Comparison of ENCODE assay signal across 12 mouse cellular contexts in genomic region chr7:19694336-19695212, GRCm38 (mm10). TPM values are rescaled to one million over a fixed set of nuclear protein-coding genes. Genes with fewer than 3 reads are reported as not detected.
DNase-seq lines count a peak whose midpoint lies in the region; ATAC-seq and TF ChIP-seq lines count a peak whose summit lies in the region.
"Had no signal": no experiment of that assay in that cellular context is flagged by ENCODE, and none has a peak within 500 bp of the region (broad histone marks: within the 10 kb centered on the region; RNA-seq: fewer than 3 reads in every experiment).

No protein-coding gene starts in this region.

- H3K4me1 ChIP-seq in heart, embryonic 11.5 days (ENCODE audit: control insufficient read depth, insufficient read depth, low read length), result peaks cover 38% of the 10 kb centered on the region
- peaks cover 37% of the 10 kb centered on the region for H3K4me1 ChIP-seq in megakaryocyte, embryonic 14.5 days
- peaks cover 47% of the 10 kb centered on the region for H3K4me1 ChIP-seq in intestine, embryonic 15.5 days (replicated peaks)
- H3K4me1 ChIP-seq in stomach, postnatal 0 days (replicated peaks; ENCODE audit: control insufficient read depth, insufficient read depth), result peaks cover 3% of the 10 kb centered on the region; the same call in 1 of the 2 replicates

- no peaks in the 10 kb centered on the region for H3K27me3 ChIP-seq in heart, embryonic 11.5 days (ENCODE audit: control insufficient read depth, insufficient read depth, low read length)
- peaks cover 81% of the 10 kb centered on the region for H3K27me3 ChIP-seq in megakaryocyte, embryonic 14.5 days (replicated peaks)
- H3K27me3 ChIP-seq in intestine, embryonic 15.5 days (replicated peaks), result no peaks in the 10 kb centered on the region
- no peaks in the 10 kb centered on the region for H3K27me3 ChIP-seq in stomach, postnatal 0 days (ENCODE audit: control insufficient read depth, insufficient read depth, low read length)
- H3K27me3 ChIP-seq: embryonic facial prominence, embryonic 12.5 days had no signal

- intact Hi-C loops in heart, postnatal 36 days (cut with DNase I), result no loop called here

- peak overlapping the region; percentile 88 for H3K27ac ChIP-seq in heart, embryonic 11.5 days (ENCODE audit: low read depth, low read length)
- peak overlapping the region; percentile 45 for H3K27ac ChIP-seq in intestine, embryonic 15.5 days
- H3K27ac ChIP-seq in stomach, postnatal 0 days (replicated peaks), result 0 out of 2 replicates have a peak overlapping the region, but pooled peaks have one; percentile 8
- H3K27ac ChIP-seq: embryonic facial prominence, embryonic 12.5 days; kidney, postnatal 0 days had no signal

- no peak for TF ChIP-seq EP300 in stomach, postnatal 0 days (optimal IDR thresholded peaks at IDR 0.05)

- H3K9me3 ChIP-seq in heart, embryonic 11.5 days (replicated peaks; ENCODE audit: control insufficient read depth, low read length), result no peaks in the 10 kb centered on the region
- H3K9me3 ChIP-seq in megakaryocyte, embryonic 14.5 days, result peaks cover 25% of the 10 kb centered on the region
- H3K9me3 ChIP-seq in intestine, embryonic 15.5 days, result no peaks in the 10 kb centered on the region
- no peaks in the 10 kb centered on the region for H3K9me3 ChIP-seq in stomach, postnatal 0 days (ENCODE audit: control insufficient read depth, low read length)

- no peak overlapping the region for H3K4me3 ChIP-seq in heart, embryonic 11.5 days (ENCODE audit: low read depth, low read length)
- peak overlapping the region; percentile 57 for H3K4me3 ChIP-seq in megakaryocyte, embryonic 14.5 days (replicated peaks)
- H3K4me3 ChIP-seq in intestine, embryonic 15.5 days (replicated peaks), result no peak overlapping the region
- H3K4me3 ChIP-seq in stomach, postnatal 0 days (ENCODE audit: low read depth, low read length), result no peak overlapping the region
- H3K4me3 ChIP-seq: embryonic facial prominence, embryonic 12.5 days had no signal

- peak overlapping the region; percentile 25 for H3K4me2 ChIP-seq in heart, embryonic 11.5 days
- 0 out of 2 replicates have a peak overlapping the region, but pooled peaks have one; percentile 11 for H3K4me2 ChIP-seq in intestine, embryonic 15.5 days (replicated peaks)
- no peak overlapping the region for H3K4me2 ChIP-seq in stomach, postnatal 0 days (replicated peaks; ENCODE audit: low read depth)
- H3K4me2 ChIP-seq: embryonic facial prominence, embryonic 12.5 days had no signal

- no peak overlapping the region for H3K9ac ChIP-seq in heart, embryonic 11.5 days (ENCODE audit: low read depth, low read length)
- no peak overlapping the region for H3K9ac ChIP-seq in intestine, embryonic 15.5 days
- no peak overlapping the region for H3K9ac ChIP-seq in stomach, postnatal 0 days (ENCODE audit: low read length)
- H3K9ac ChIP-seq: embryonic facial prominence, embryonic 12.5 days had no signal

- 68% methylated on average over 10 of the region's 10 CpGs for WGBS in heart, embryonic 11.5 days (ENCODE audit: insufficient replicate concordance)
- WGBS in intestine, embryonic 15.5 days, result 72% methylated on average over 10 of the region's 10 CpGs
- 70% methylated on average over 10 of the region's 10 CpGs for WGBS in stomach, postnatal 0 days

- DNase-seq in heart, postnatal 36 days, result no peak
- DNase-seq in stomach, postnatal 0 days (ENCODE audit: low spot score), result no peak
- no peak for DNase-seq in right cerebral cortex, postnatal 14 days
- DNase-seq in cerebellum, postnatal 14 days, result no peak
- DNase-seq: right cerebral cortex, adult 18-20 months had no signal

- TF ChIP-seq CTCF in stomach, postnatal 0 days (IDR thresholded peaks at IDR 0.05; ENCODE audit: low read depth), result no peak

- ATAC-seq in heart, embryonic 11.5 days (replicated peaks; ENCODE audit: insufficient number of reproducible peaks, low FRiP score, low TSS enrichment), result no peak
- ATAC-seq in megakaryocyte, adult 5-6 weeks (ENCODE audit: poor library complexity, severe bottlenecking), result no peak
- ATAC-seq in intestine, embryonic 15.5 days, result no peak
- ATAC-seq in stomach, postnatal 0 days (ENCODE audit: low FRiP score, low TSS enrichment), result no peak

- H3K36me3 ChIP-seq in heart, embryonic 11.5 days (ENCODE audit: control insufficient read depth, insufficient read depth, low read length), result peaks cover 6% of the 10 kb centered on the region
- H3K36me3 ChIP-seq in megakaryocyte, embryonic 14.5 days (replicated peaks; ENCODE audit: low read length), result peaks cover 33% of the 10 kb centered on the region
- H3K36me3 ChIP-seq in intestine, embryonic 15.5 days, result no peaks in the 10 kb centered on the region
- H3K36me3 ChIP-seq in stomach, postnatal 0 days (ENCODE audit: control insufficient read depth, insufficient read depth, low read length), result no peaks in the 10 kb centered on the region

RNA-seq across cellular contexts. Expression of gene Apoc1, which starts 2.1 kb away (rescaled TPM):
- 6.9 and 10.8 TPM in 2 replicates for polyA plus RNA-seq in heart, embryonic 11.5 days (2014; fragmentation: Nextera tagmentation; extraction: Ambion mirVana)
- 1 to 10 TPM; 1.2 to 3.3 TPM for total RNA-seq in heart, postnatal 36 days (2021)
- 31.2 and 454 TPM in 2 replicates for polyA plus RNA-seq in megakaryocyte, embryonic 14.5 days (2012; ENCODE audit: insufficient read depth, low replicate concordance)
- total RNA-seq in megakaryocyte, adult 5-6 weeks (2015), result 3.8 and 7.8 TPM in 2 replicates
- total RNA-seq in megakaryocyte, adult 5-6 weeks (2017), result 4.2 and 15.8 TPM in 2 replicates
- 27.1 and 34.7 TPM in 2 replicates for polyA plus RNA-seq in intestine, embryonic 15.5 days (2015; fragmentation: Nextera tagmentation; extraction: Ambion mirVana)
- 79.6 and 88.4 TPM in 2 replicates for polyA plus RNA-seq in stomach, postnatal 0 days (2015; fragmentation: Nextera tagmentation; extraction: Ambion mirVana)

RNA-seq across cellular contexts. Expression of gene Apoe, which starts 4.4 kb away (rescaled TPM):
- 357 and 371 TPM in 2 replicates for polyA plus RNA-seq in heart, embryonic 11.5 days (2014; fragmentation: Nextera tagmentation; extraction: Ambion mirVana)
- 100 to 1,000 TPM; 308 to 344 TPM for total RNA-seq in heart, postnatal 36 days (2021)
- 302 and 6,452 TPM in 2 replicates for polyA plus RNA-seq in megakaryocyte, embryonic 14.5 days (2012; ENCODE audit: insufficient read depth, low replicate concordance)
- 104 and 106 TPM in 2 replicates for total RNA-seq in megakaryocyte, adult 5-6 weeks (2015)
- total RNA-seq in megakaryocyte, adult 5-6 weeks (2017), result 609 and 642 TPM in 2 replicates
- 296 and 325 TPM in 2 replicates for polyA plus RNA-seq in intestine, embryonic 15.5 days (2015; fragmentation: Nextera tagmentation; extraction: Ambion mirVana)
- polyA plus RNA-seq in stomach, postnatal 0 days (2015; fragmentation: Nextera tagmentation; extraction: Ambion mirVana), result 383 and 436 TPM in 2 replicates

RNA-seq across cellular contexts. Expression of gene Apoc4, which starts 13.3 kb away (rescaled TPM):
- polyA plus RNA-seq in heart, embryonic 11.5 days (2014; fragmentation: Nextera tagmentation; extraction: Ambion mirVana), result 0.34 TPM in 1 of 2 replicates, not detected in the other
- not detected for total RNA-seq in heart, postnatal 36 days (2021)
- 7.1 and 10.7 TPM in 2 replicates for polyA plus RNA-seq in megakaryocyte, embryonic 14.5 days (2012; ENCODE audit: insufficient read depth, low replicate concordance)
- total RNA-seq in megakaryocyte, adult 5-6 weeks (2015), result not detected in 2 replicates
- 0.04 TPM in 1 of 2 replicates, not detected in the other for total RNA-seq in megakaryocyte, adult 5-6 weeks (2017)
- polyA plus RNA-seq in intestine, embryonic 15.5 days (2015; fragmentation: Nextera tagmentation; extraction: Ambion mirVana), result 4.7 and 7.0 TPM in 2 replicates
- polyA plus RNA-seq in stomach, postnatal 0 days (2015; fragmentation: Nextera tagmentation; extraction: Ambion mirVana), result 2.8 and 6.1 TPM in 2 replicates
- total RNA-seq: left cerebral cortex, postnatal 36 days had no signal
- polyA plus RNA-seq: embryonic facial prominence, embryonic 12.5 days had no signal

RNA-seq across cellular contexts. Expression of gene Gm44805, which starts 13.4 kb away (rescaled TPM):
- polyA plus RNA-seq in heart, embryonic 11.5 days (2014; fragmentation: Nextera tagmentation; extraction: Ambion mirVana), result 1.2 TPM in 1 of 2 replicates, not detected in the other
- not detected for total RNA-seq in heart, postnatal 36 days (2021)
- polyA plus RNA-seq in megakaryocyte, embryonic 14.5 days (2012; ENCODE audit: insufficient read depth, low replicate concordance), result not detected in 2 replicates
- not detected in 2 replicates for total RNA-seq in megakaryocyte, adult 5-6 weeks (2015)
- total RNA-seq in megakaryocyte, adult 5-6 weeks (2017), result not detected in 2 replicates
- polyA plus RNA-seq in intestine, embryonic 15.5 days (2015; fragmentation: Nextera tagmentation; extraction: Ambion mirVana), result 0.71 and 1.2 TPM in 2 replicates
- not detected in 2 replicates for polyA plus RNA-seq in stomach, postnatal 0 days (2015; fragmentation: Nextera tagmentation; extraction: Ambion mirVana)
- total RNA-seq: left cerebral cortex, postnatal 36 days had no signal
- polyA plus RNA-seq: embryonic facial prominence, embryonic 12.5 days had no signal

RNA-seq across cellular contexts. Expression of gene Apoc2, which starts 16.8 kb away (rescaled TPM):
- 4.9 TPM in 1 of 2 replicates, not detected in the other for polyA plus RNA-seq in heart, embryonic 11.5 days (2014; fragmentation: Nextera tagmentation; extraction: Ambion mirVana)
- total RNA-seq in heart, postnatal 36 days (2021), result not detected
- polyA plus RNA-seq in megakaryocyte, embryonic 14.5 days (2012; ENCODE audit: insufficient read depth, low replicate concordance), result 114 TPM in 1 of 2 replicates, not detected in the other
- 90.8 and 107 TPM in 2 replicates for total RNA-seq in megakaryocyte, adult 5-6 weeks (2015)
- 79.2 and 97.6 TPM in 2 replicates for total RNA-seq in megakaryocyte, adult 5-6 weeks (2017)
- polyA plus RNA-seq in intestine, embryonic 15.5 days (2015; fragmentation: Nextera tagmentation; extraction: Ambion mirVana), result 164 and 258 TPM in 2 replicates
- 8.7 and 10.7 TPM in 2 replicates for polyA plus RNA-seq in stomach, postnatal 0 days (2015; fragmentation: Nextera tagmentation; extraction: Ambion mirVana)
- total RNA-seq: left cerebral cortex, postnatal 36 days had no signal

Comparison
In these comparisons a context has a peak if more than half of its experiments do, and no peak if none do; other contexts are left out.
1. H3K27ac ChIP-seq: peak in every context shown above with its lines; median percentile 88 in heart, embryonic 11.5 days; 45 in intestine, embryonic 15.5 days; 8 in stomach, postnatal 0 days.